ENCODE assay signal across 8 mouse cellular contexts in the genomic region with DNA sequence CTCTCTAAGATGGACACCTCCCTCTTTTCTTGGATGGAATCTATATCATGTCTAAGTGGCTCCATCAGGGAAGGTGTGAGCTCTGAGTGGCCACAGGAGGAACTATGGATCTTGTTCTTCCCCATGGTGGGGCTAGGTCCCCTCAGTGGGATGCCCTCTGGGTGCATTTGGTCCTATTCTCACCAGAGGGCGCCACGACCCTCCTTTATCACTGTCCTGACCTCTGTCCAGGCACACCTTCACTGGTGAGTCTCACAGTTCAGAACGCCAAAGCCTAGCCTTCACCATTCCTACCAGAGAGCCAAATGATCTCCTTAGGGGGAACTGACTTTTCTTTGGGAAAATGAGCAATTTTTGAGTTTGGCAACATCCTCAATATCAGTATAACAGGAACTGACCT.
A peak's percentile ranks its signal among the peaks of the same experiment; 100 is the strongest.
DNase-seq lines count a peak whose midpoint lies in the region; ATAC-seq and TF ChIP-seq lines count a peak whose summit lies in the region.

No protein-coding gene starts in this region.

- H3K9ac ChIP-seq in forebrain, postnatal 0 days, result no peak overlapping the region
- H3K9ac ChIP-seq in forebrain, embryonic 12.5 days, result no peak overlapping the region
- no peak overlapping the region for H3K9ac ChIP-seq in lung, postnatal 0 days (replicated peaks; ENCODE audit: low read depth)

- H3K27me3 ChIP-seq in forebrain, postnatal 0 days (ENCODE audit: insufficient read depth, low read length), result no peaks in the 10 kb centered on the region
- H3K27me3 ChIP-seq in forebrain, embryonic 12.5 days, result peaks cover 3% of the 10 kb centered on the region
- H3K27me3 ChIP-seq in C2C12 (ENCODE audit: control insufficient read depth, insufficient read depth, insufficient read length), result no peaks in the 10 kb centered on the region
- H3K27me3 ChIP-seq in lung, postnatal 0 days (replicated peaks; ENCODE audit: insufficient read depth, low read length), result no peaks in the 10 kb centered on the region

- H3K4me3 ChIP-seq in forebrain, postnatal 0 days (ENCODE audit: low read depth, low read length), result no peak overlapping the region
- no peak overlapping the region for H3K4me3 ChIP-seq in forebrain, embryonic 12.5 days (replicated peaks)
- H3K4me3 ChIP-seq in C2C12 (ENCODE audit: insufficient read depth, poor library complexity, severe bottlenecking), result no peak overlapping the region
- no peak overlapping the region for H3K4me3 ChIP-seq in lung, postnatal 0 days (ENCODE audit: low read depth, low read length)

- no peak for DNase-seq in forebrain, postnatal 0 days
- no peak for DNase-seq in brain, embryonic 14.5 days (ENCODE audit: low read depth)
- DNase-seq in lung, postnatal 0 days (ENCODE audit: low spot score), result peak; percentile 45
- no peak for DNase-seq in left cerebral cortex, postnatal 36 days (ENCODE audit: low spot score in 2 of 2)

- TF ChIP-seq CTCF in forebrain, postnatal 0 days (IDR thresholded peaks at IDR 0.05; ENCODE audit: low read depth), result peak; percentile 47
- TF ChIP-seq CTCF in C2C12 (IDR thresholded peaks at IDR 0.05; ENCODE audit: control insufficient read depth, insufficient read depth, insufficient read length), result peak; percentile 47
- peak; percentile 42; the same call in 1 of the 2 replicates for TF ChIP-seq CTCF in brain, embryonic 14.5 days (IDR thresholded peaks at IDR 0.05; ENCODE audit: borderline replicate concordance, extremely low read depth, insufficient read depth, insufficient read length)
- TF ChIP-seq CTCF in lung, postnatal 0 days (IDR thresholded peaks at IDR 0.05), result peak; percentile 73

- no peaks in the 10 kb centered on the region for H3K9me3 ChIP-seq in forebrain, postnatal 0 days (ENCODE audit: low read length)
- no peaks in the 10 kb centered on the region for H3K9me3 ChIP-seq in forebrain, embryonic 12.5 days
- no peaks in the 10 kb centered on the region for H3K9me3 ChIP-seq in lung, postnatal 0 days (ENCODE audit: low read length)

- no peak overlapping the region for H3K27ac ChIP-seq in forebrain, postnatal 0 days (ENCODE audit: low read depth, low read length)
- no peak overlapping the region for H3K27ac ChIP-seq in forebrain, embryonic 12.5 days
- no peak overlapping the region for H3K27ac ChIP-seq in lung, postnatal 0 days (ENCODE audit: low read length)

- no peaks in the 10 kb centered on the region for H3K79me2 ChIP-seq in C2C12 (ENCODE audit: control insufficient read depth, insufficient read depth)

- 21% methylated on average over 3 of the region's 3 CpGs for WGBS in forebrain, postnatal 0 days
- WGBS in forebrain, embryonic 12.5 days, result 10% methylated on average over 3 of the region's 3 CpGs
- WGBS in lung, postnatal 0 days, result 10% methylated on average over 3 of the region's 3 CpGs

- no peak for TF ChIP-seq EP300 in lung, postnatal 0 days (IDR thresholded peaks at IDR 0.05)

- H3K79me3 ChIP-seq in C2C12 (ENCODE audit: low read depth), result no peaks in the 10 kb centered on the region

- no peak for ATAC-seq in forebrain, postnatal 0 days
- no peak for ATAC-seq in forebrain, embryonic 12.5 days (ENCODE audit: low FRiP score)
- ATAC-seq in hematopoietic stem cell, adult 5-6 weeks (replicated peaks in 1 of 2; ENCODE audit: insufficient read depth in 1 of 2, low FRiP score in 2 of 2, low TSS enrichment in 1 of 2, low read depth in 1 of 2, poor library complexity in 2 of 2, severe bottlenecking in 2 of 2), result peak; percentile 52 to 57; a peak in 2 of 4 replicates
- no peak for ATAC-seq in lung, postnatal 0 days
- ATAC-seq in erythroblast, adult 5-6 weeks (replicated peaks; ENCODE audit: low FRiP score, poor library complexity, severe bottlenecking), result no peak

- H3ac ChIP-seq in C2C12 (ENCODE audit: control insufficient read depth, insufficient read length, low read depth), result no peak overlapping the region

- H3K4me1 ChIP-seq in forebrain, postnatal 0 days (ENCODE audit: insufficient read depth), result no peaks in the 10 kb centered on the region
- H3K4me1 ChIP-seq in forebrain, embryonic 12.5 days, result no peaks in the 10 kb centered on the region
- H3K4me1 ChIP-seq in lung, postnatal 0 days (ENCODE audit: insufficient read depth, low read depth, low read length), result no peaks in the 10 kb centered on the region

- no peak for TF ChIP-seq POLR2A in brain, embryonic 14.5 days (IDR thresholded peaks at IDR 0.05; ENCODE audit: borderline replicate concordance, extremely low read depth, insufficient read depth, insufficient read length, poor library complexity, severe bottlenecking)

- no peak overlapping the region for H3K4me2 ChIP-seq in forebrain, postnatal 0 days (ENCODE audit: low read depth)
- H3K4me2 ChIP-seq in forebrain, embryonic 12.5 days, result no peak overlapping the region
- H3K4me2 ChIP-seq in lung, postnatal 0 days (replicated peaks; ENCODE audit: low read depth, low read length), result no peak overlapping the region

- no peaks in the 10 kb centered on the region for H3K36me3 ChIP-seq in forebrain, postnatal 0 days (ENCODE audit: insufficient read depth)
- no peaks in the 10 kb centered on the region for H3K36me3 ChIP-seq in forebrain, embryonic 12.5 days (replicated peaks)
- no peaks in the 10 kb centered on the region for H3K36me3 ChIP-seq in C2C12 (ENCODE audit: control insufficient read depth, insufficient read depth)
- no peaks in the 10 kb centered on the region for H3K36me3 ChIP-seq in lung, postnatal 0 days (ENCODE audit: insufficient read depth, low read length)

- intact Hi-C loops in left cerebral cortex, postnatal 36 days (cut with DNase I), result no loop called here

TF ChIP-seq in C2C12, 6 proteins besides CTCF, POLR2A, EP300 and RAD21:
- TF ChIP-seq MAX (IDR thresholded peaks at IDR 0.05) (no peak), MYOD1 (IDR thresholded peaks at IDR 0.05; ENCODE audit: control insufficient read depth, insufficient read length, low read depth) (no peak), MYOG (IDR thresholded peaks at IDR 0.05; ENCODE audit: control insufficient read depth, extremely low read depth, insufficient read length) (no peak), USF1 (IDR thresholded peaks at IDR 0.05; ENCODE audit: low read depth) (no peak), CEBPB (IDR thresholded peaks at IDR 0.05; ENCODE audit: low read depth) (no peak), FOSL1 (IDR thresholded peaks at IDR 0.05; ENCODE audit: insufficient read depth, low read length, poor library complexity, severe bottlenecking) (no peak)

Comparison
In these comparisons a context has a peak if more than half of its experiments do, and no peak if none do; other contexts are left out.
1. ATAC-seq: peak in hematopoietic stem cell, adult 5-6 weeks (2 of 2); none in forebrain, postnatal 0 days (single experiment), forebrain, embryonic 12.5 days (single experiment), lung, postnatal 0 days (single experiment) and erythroblast, adult 5-6 weeks (single experiment).
2. Peak in every context shown above with its lines, with median percentiles within 50 percentile points of each other: CTCF ChIP-seq.